Mouse (Mus musculus) ES-Bruce4 (cell line): ENCODE results near the gene March1. TPM values are rescaled to one million over a fixed set of nuclear protein-coding genes. Genes with fewer than 3 reads are reported as not detected.

ENCODE experiments used
- H3K27ac ChIP-seq: 2 replicates; pipeline ENCODE4 v1.5.1; 2012; ENCODE audit warnings: low read length, inconsistent platforms; ENCODE audit not compliant: insufficient read depth
- H3K27me3 ChIP-seq: 2 replicates; pipeline ENCODE4 v1.6.1; 2012; ENCODE audit warnings: mild to moderate bottlenecking, low read length, inconsistent platforms; ENCODE audit not compliant: control insufficient read depth, poor library complexity, insufficient read depth, severe bottlenecking
- H3K36me3 ChIP-seq: 2 replicates; pipeline ENCODE4 v1.6.1; 2012; ENCODE audit warnings: inconsistent platforms, mild to moderate bottlenecking, low read length, moderate library complexity; ENCODE audit not compliant: control insufficient read depth, poor library complexity, insufficient read depth, severe bottlenecking
- H3K4me1 ChIP-seq: one replicate; pipeline ENCODE4 v1.8.1; 2011; ENCODE audit warnings: low read length; ENCODE audit not compliant: control insufficient read depth, insufficient read depth
- H3K4me3 ChIP-seq: 2 replicates; pipeline ENCODE4 v1.5.1; 2011; ENCODE audit warnings: low read depth, mild to moderate bottlenecking, low read length
- H3K9ac ChIP-seq: 2 replicates; pipeline ENCODE4 v1.6.1; 2012; ENCODE audit warnings: low read depth, mild to moderate bottlenecking, inconsistent platforms; ENCODE audit not compliant: poor library complexity, severe bottlenecking
- H3K9me3 ChIP-seq: replicated peaks from 2 replicates; pipeline ENCODE4 v1.6.1; 2012; ENCODE audit warnings: mild to moderate bottlenecking, low read length, inconsistent platforms; ENCODE audit not compliant: control insufficient read depth, poor library complexity, insufficient read depth, severe bottlenecking
- CTCF ChIP-seq: IDR thresholded peaks from one replicate; pipeline ENCODE4 v1.8.1; 2011; ENCODE audit warnings: low read depth, low read length
- EP300 ChIP-seq: IDR thresholded peaks from 2 replicates; pipeline ENCODE4 v1.6.1; 2011; ENCODE audit warnings: low read depth, low read length; ENCODE audit not compliant: insufficient read depth
- POLR2A ChIP-seq: IDR thresholded peaks from one replicate; pipeline ENCODE4 v1.8.1; 2011; ENCODE audit warnings: low read length; ENCODE audit not compliant: insufficient read depth
- polyA plus RNA-seq: library from polyadenylated mRNA; stranded (reverse); fragments of >200 nt; gene quantifications from 2 replicates; pipeline ENCODE4 v1.2.4, GENCODE M21; 2011; ENCODE audit warnings: low read depth; ENCODE audit not compliant: missing spikeins, insufficient read depth, insufficient read length

March1 gene
- polyA plus RNA-seq, 1 experiment, result not detected

- H3K36me3 ChIP-seq, result no peaks in the 10 kb centered on the region
- H3K27ac ChIP-seq, result no peak overlapping the region
- H3K4me1 ChIP-seq, result no peaks in the 10 kb centered on the region
- no peaks in the 10 kb centered on the region; the same call in 1 of the 2 replicates for H3K9me3 ChIP-seq
- TF ChIP-seq CTCF, result no peak
- H3K27me3 ChIP-seq, result no peaks in the 10 kb centered on the region
- H3K4me3 ChIP-seq, result no peak overlapping the region
- no peak overlapping the region for H3K9ac ChIP-seq
Observed at GRCm38 (mm10) chr8:65775815-65776214, 158.1 kb downstream of the March1 start.

GRCm38 (mm10) chr8:65781156-65781555 is 163.5 kb downstream of the March1 start:
- Histone ChIP-seq H3K27ac (no peak overlapping the region), H3K9me3 (no peaks in the 10 kb centered on the region; the same call in 1 of the 2 replicates), H3K4me1 (no peaks in the 10 kb centered on the region), H3K9ac (no peak overlapping the region), H3K27me3 (no peaks in the 10 kb centered on the region), H3K36me3 (no peaks in the 10 kb centered on the region), H3K4me3 (no peak overlapping the region)
- TF ChIP-seq CTCF, result no peak
- no peak for TF ChIP-seq EP300
- no peak for TF ChIP-seq POLR2A

- TF ChIP-seq POLR2A (no peak), EP300 (no peak), CTCF (no peak)
- Histone ChIP-seq H3K9ac (no peak overlapping the region), H3K27ac (no peak overlapping the region), H3K36me3 (no peaks in the 10 kb centered on the region), H3K4me3 (no peak overlapping the region), H3K27me3 (no peaks in the 10 kb centered on the region), H3K9me3 (no peaks in the 10 kb centered on the region), H3K4me1 (no peaks in the 10 kb centered on the region)
Observed at GRCm38 (mm10) chr8:65812971-65813370, 195.3 kb downstream of the March1 start.

DNA sequence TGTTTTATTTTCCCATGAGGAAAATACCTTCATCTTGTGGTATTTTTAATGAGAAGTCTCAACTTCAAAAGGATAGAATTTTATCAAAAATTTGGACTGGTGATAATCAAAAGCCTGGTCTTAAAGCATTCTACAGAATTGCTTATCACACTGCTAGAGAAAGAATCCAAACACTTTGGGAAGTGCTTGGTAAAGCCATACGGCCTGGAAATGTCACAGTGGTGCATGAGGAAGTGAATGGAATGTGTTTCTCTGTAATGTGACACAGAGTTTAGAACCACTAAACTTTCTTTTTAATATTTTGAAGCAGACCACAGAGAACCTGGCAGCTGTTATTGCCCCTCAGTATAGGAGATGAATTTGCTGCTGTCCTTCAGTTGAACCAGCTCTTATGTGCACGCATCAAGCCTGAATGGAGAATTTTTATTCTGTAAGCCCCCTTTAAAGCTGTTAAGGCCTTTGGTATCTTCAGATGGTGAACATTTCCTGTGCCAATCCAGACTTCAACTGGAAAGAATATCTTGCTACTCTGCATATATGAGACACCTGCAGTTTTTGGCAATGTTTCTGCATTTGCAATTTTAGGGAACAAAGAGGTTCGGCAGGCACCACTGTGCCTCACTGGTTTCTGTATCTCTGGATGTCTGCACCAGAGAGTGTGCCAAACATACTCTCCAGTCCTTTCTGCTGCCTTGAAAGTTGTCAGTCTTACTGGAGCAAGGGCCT is 304.8 kb downstream of the March1 start:
- H3K36me3 ChIP-seq, result no peaks in the 10 kb centered on the region
- H3K4me3 ChIP-seq, result no peak overlapping the region
- H3K27me3 ChIP-seq, result no peaks in the 10 kb centered on the region
- H3K27ac ChIP-seq, result no peak overlapping the region
- no peak overlapping the region for H3K9ac ChIP-seq
- H3K9me3 ChIP-seq, result peaks cover 20% of the 10 kb centered on the region
- H3K4me1 ChIP-seq, result no peaks in the 10 kb centered on the region
- TF ChIP-seq POLR2A (no peak), EP300 (no peak), CTCF (no peak)

DNA sequence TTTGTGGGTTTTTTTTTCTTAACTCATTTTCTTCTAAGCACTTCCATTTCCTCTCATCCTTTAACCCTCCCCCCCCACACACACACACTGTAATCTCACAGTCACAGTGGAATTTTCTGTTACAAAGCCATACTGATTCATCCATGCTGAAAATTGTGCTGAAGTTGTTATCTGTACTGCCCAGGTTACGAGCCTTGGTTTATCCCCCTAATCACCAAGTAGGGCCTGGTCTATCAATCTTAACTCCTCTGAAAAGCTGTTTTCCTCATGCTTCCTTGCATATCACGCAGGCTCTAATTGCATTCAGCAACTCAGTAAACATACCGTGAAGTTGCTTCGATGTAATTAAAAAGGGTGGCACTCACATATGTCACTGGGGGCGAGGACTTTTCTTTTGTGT is 339.2 kb downstream of the March1 start:
- no peak overlapping the region for H3K9ac ChIP-seq
- TF ChIP-seq POLR2A (no peak), CTCF (no peak), EP300 (no peak)
- no peaks in the 10 kb centered on the region for H3K4me1 ChIP-seq

GRCm38 (mm10) chr8:65957492-65957891 is 339.8 kb downstream of the March1 start:
- Histone ChIP-seq H3K27me3 (peaks cover 3% of the 10 kb centered on the region; the same call in 1 of the 2 replicates), H3K9me3 (no peaks in the 10 kb centered on the region), H3K9ac (no peak overlapping the region), H3K4me1 (no peaks in the 10 kb centered on the region), H3K4me3 (no peak overlapping the region), H3K36me3 (no peaks in the 10 kb centered on the region), H3K27ac (no peak overlapping the region)
- TF ChIP-seq EP300 (no peak), CTCF (no peak), POLR2A (no peak)

More for the DNA sequence above, 339.2 kb downstream of the March1 start:
- H3K27me3 ChIP-seq, result peaks cover 3% of the 10 kb centered on the region; the same call in 1 of the 2 replicates
- H3K4me3 ChIP-seq, result no peak overlapping the region
- no peaks in the 10 kb centered on the region for H3K9me3 ChIP-seq
- no peak overlapping the region for H3K27ac ChIP-seq
- no peaks in the 10 kb centered on the region for H3K36me3 ChIP-seq
